Mouse (Mus musculus): Measurements from ENCODE around the gene Crb2. TPM values are rescaled to one million over a fixed set of nuclear protein-coding genes. Genes with fewer than 3 reads are reported as not detected.

The Crb2 gene
- polyA plus RNA-seq, 1 experiment from 2014 or later, result 0.51 TPM

GRCm38 (mm10) chr2:37780270-37780929, 4.4 kb downstream of the Crb2 start:
- 0 out of 2 replicates have a peak, but pooled peaks cover 3% of the 10 kb centered on the region for H3K4me1 ChIP-seq (replicated peaks; ENCODE audit: control insufficient read depth, insufficient read depth, low read length)
- peaks cover 8% of the 10 kb centered on the region for H3K27me3 ChIP-seq (replicated peaks; ENCODE audit: control insufficient read depth, insufficient read depth, low read length)
- H3K36me3 ChIP-seq (ENCODE audit: control insufficient read depth, insufficient read depth), result no peaks in the 10 kb centered on the region
- TF ChIP-seq CTCF (IDR thresholded peaks at IDR 0.05; ENCODE audit: low read depth), result no peak
- no peak overlapping the region for H3K27ac ChIP-seq (ENCODE audit: low read depth, low read length)
- H3K4me2 ChIP-seq (replicated peaks; ENCODE audit: low read depth), result peak overlapping the region; percentile 54
- 3% methylated on average over 14 of the region's 14 CpGs for WGBS
- H3K4me3 ChIP-seq (ENCODE audit: low read depth, low read length), result peak overlapping the region; percentile 16; the same call in 1 of the 2 replicates
- H3K9ac ChIP-seq (ENCODE audit: low read depth, low read length), result no peak overlapping the region
- H3K9me3 ChIP-seq (ENCODE audit: control insufficient read depth), result no peaks in the 10 kb centered on the region
- ATAC-seq, result peak; percentile 46

- 58% methylated on average over 3 of the region's 3 CpGs for WGBS
- Histone ChIP-seq H3K36me3 (ENCODE audit: control insufficient read depth, insufficient read depth) (no peaks in the 10 kb centered on the region), H3K4me3 (ENCODE audit: low read depth, low read length) (no peak overlapping the region), H3K9me3 (ENCODE audit: control insufficient read depth) (no peaks in the 10 kb centered on the region), H3K27me3 (replicated peaks; ENCODE audit: control insufficient read depth, insufficient read depth, low read length) (peaks cover 12% of the 10 kb centered on the region), H3K4me1 (replicated peaks; ENCODE audit: control insufficient read depth, insufficient read depth, low read length) (no peaks in the 10 kb centered on the region), H3K9ac (ENCODE audit: low read depth, low read length) (no peak overlapping the region), H3K4me2 (replicated peaks; ENCODE audit: low read depth) (no peak overlapping the region), H3K27ac (ENCODE audit: low read depth, low read length) (no peak overlapping the region)
- no peak for ATAC-seq
- TF ChIP-seq CTCF (IDR thresholded peaks at IDR 0.05; ENCODE audit: low read depth), result no peak
Measured at GRCm38 (mm10) chr2:37781421-37781820, 5.4 kb downstream of the Crb2 start.

GRCm38 (mm10) chr2:37782002-37782401, 6.0 kb downstream of the Crb2 start:
- H3K36me3 ChIP-seq (ENCODE audit: control insufficient read depth, insufficient read depth), result no peaks in the 10 kb centered on the region
- H3K4me3 ChIP-seq (ENCODE audit: low read depth, low read length), result no peak overlapping the region
- no peak for ATAC-seq
- H3K27me3 ChIP-seq (replicated peaks; ENCODE audit: control insufficient read depth, insufficient read depth, low read length), result peaks cover 12% of the 10 kb centered on the region
- no peak overlapping the region for H3K9ac ChIP-seq (ENCODE audit: low read depth, low read length)
- 65% methylated on average over 7 of the region's 7 CpGs for WGBS
- H3K4me2 ChIP-seq (replicated peaks; ENCODE audit: low read depth), result no peak overlapping the region
- H3K4me1 ChIP-seq (replicated peaks; ENCODE audit: control insufficient read depth, insufficient read depth, low read length), result no peaks in the 10 kb centered on the region
- H3K9me3 ChIP-seq (ENCODE audit: control insufficient read depth), result no peaks in the 10 kb centered on the region
- no peak overlapping the region for H3K27ac ChIP-seq (ENCODE audit: low read depth, low read length)
- no peak for TF ChIP-seq CTCF (IDR thresholded peaks at IDR 0.05; ENCODE audit: low read depth)

GRCm38 (mm10) chr2:37784473-37784872, 8.4 kb downstream of the Crb2 start:
- no peak for TF ChIP-seq CTCF (IDR thresholded peaks at IDR 0.05; ENCODE audit: low read depth)
- Histone ChIP-seq H3K27ac (ENCODE audit: low read depth, low read length) (no peak overlapping the region), H3K4me2 (replicated peaks; ENCODE audit: low read depth) (no peak overlapping the region), H3K9ac (ENCODE audit: low read depth, low read length) (no peak overlapping the region), H3K36me3 (ENCODE audit: control insufficient read depth, insufficient read depth) (no peaks in the 10 kb centered on the region), H3K27me3 (replicated peaks; ENCODE audit: control insufficient read depth, insufficient read depth, low read length) (peaks cover 12% of the 10 kb centered on the region; the same call in 1 of the 2 replicates), H3K9me3 (ENCODE audit: control insufficient read depth) (no peaks in the 10 kb centered on the region), H3K4me3 (ENCODE audit: low read depth, low read length) (no peak overlapping the region), H3K4me1 (replicated peaks; ENCODE audit: control insufficient read depth, insufficient read depth, low read length) (no peaks in the 10 kb centered on the region)
- WGBS, result 74% methylated on average over 5 of the region's 5 CpGs
- ATAC-seq, result no peak

GRCm38 (mm10) chr2:37786461-37786860, 10.4 kb downstream of the Crb2 start:
- no peak for ATAC-seq
- H3K9me3 ChIP-seq (ENCODE audit: control insufficient read depth), result no peaks in the 10 kb centered on the region
- H3K27me3 ChIP-seq (replicated peaks; ENCODE audit: control insufficient read depth, insufficient read depth, low read length), result peaks cover 9% of the 10 kb centered on the region; the same call in 1 of the 2 replicates
- H3K27ac ChIP-seq (ENCODE audit: low read depth, low read length), result no peak overlapping the region
- no peak overlapping the region for H3K9ac ChIP-seq (ENCODE audit: low read depth, low read length)
- H3K4me1 ChIP-seq (replicated peaks; ENCODE audit: control insufficient read depth, insufficient read depth, low read length), result no peaks in the 10 kb centered on the region
- no peaks in the 10 kb centered on the region for H3K36me3 ChIP-seq (ENCODE audit: control insufficient read depth, insufficient read depth)
- TF ChIP-seq CTCF (IDR thresholded peaks at IDR 0.05; ENCODE audit: low read depth), result no peak
- WGBS, result 15% methylated on average over 42 of the region's 52 CpGs
- H3K4me3 ChIP-seq (ENCODE audit: low read depth, low read length), result peak overlapping the region; percentile 23; the same call in 1 of the 2 replicates
- peak overlapping the region; percentile 53 for H3K4me2 ChIP-seq (replicated peaks; ENCODE audit: low read depth)

GRCm38 (mm10) chr2:37788176-37788962, 12.3 kb downstream of the Crb2 start:
- Histone ChIP-seq H3K4me2 (replicated peaks; ENCODE audit: low read depth) (no peak overlapping the region), H3K4me1 (replicated peaks; ENCODE audit: control insufficient read depth, insufficient read depth, low read length) (no peaks in the 10 kb centered on the region), H3K27me3 (replicated peaks; ENCODE audit: control insufficient read depth, insufficient read depth, low read length) (peaks cover 17% of the 10 kb centered on the region; the same call in 1 of the 2 replicates), H3K4me3 (ENCODE audit: low read depth, low read length) (no peak overlapping the region), H3K36me3 (ENCODE audit: control insufficient read depth, insufficient read depth) (no peaks in the 10 kb centered on the region), H3K27ac (ENCODE audit: low read depth, low read length) (no peak overlapping the region), H3K9ac (ENCODE audit: low read depth, low read length) (no peak overlapping the region), H3K9me3 (ENCODE audit: control insufficient read depth) (no peaks in the 10 kb centered on the region)
- WGBS, result 55% methylated on average over 7 of the region's 7 CpGs
- 0 out of 2 replicates have a peak, but pooled peaks have one; percentile 7 for TF ChIP-seq CTCF (IDR thresholded peaks at IDR 0.05; ENCODE audit: low read depth)
- no peak for ATAC-seq
